Mouse (Mus musculus): Measurements from ENCODE around the gene Paqr5.
A peak's percentile ranks its signal among the peaks of the same experiment; 100 is the strongest.

The Paqr5 gene

GRCm38 (mm10) chr9:62026600-62026999, at the start of gene Paqr5:
Gene Paqr5, minus strand, starts transcription at chr9:62026856.
- peak; percentile 58 to 64 for DNase-seq (ENCODE audit: low spot score in 2 of 2)

DNA sequence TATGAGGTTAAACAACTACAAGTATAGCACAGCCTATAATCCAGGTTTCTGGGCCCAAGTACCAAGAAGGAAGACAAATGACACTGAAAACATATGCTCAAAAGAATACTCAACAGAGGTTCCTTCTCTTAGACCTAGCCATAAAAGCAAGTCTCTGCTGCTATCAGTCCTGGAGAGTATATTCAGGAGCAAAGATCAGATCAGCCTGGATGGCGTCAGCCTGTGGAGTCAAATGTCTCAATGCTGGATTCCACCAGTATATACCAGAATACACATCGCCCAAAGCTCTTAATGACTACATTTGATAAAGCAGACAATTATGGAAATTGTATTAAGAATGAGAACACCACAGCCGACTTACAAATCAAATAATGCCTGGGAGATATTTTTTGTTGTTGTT, 35.6 kb upstream of the Paqr5 start:
- no peak for DNase-seq (ENCODE audit: low spot score in 2 of 2)

GRCm38 (mm10) chr9:62060431-62060830, 33.8 kb upstream of the Paqr5 start:
- DNase-seq (ENCODE audit: low spot score in 2 of 2) = no peak

GRCm38 (mm10) chr9:62059941-62060340, 33.3 kb upstream of the Paqr5 start:
- no peak for DNase-seq (ENCODE audit: low spot score in 2 of 2)

DNA sequence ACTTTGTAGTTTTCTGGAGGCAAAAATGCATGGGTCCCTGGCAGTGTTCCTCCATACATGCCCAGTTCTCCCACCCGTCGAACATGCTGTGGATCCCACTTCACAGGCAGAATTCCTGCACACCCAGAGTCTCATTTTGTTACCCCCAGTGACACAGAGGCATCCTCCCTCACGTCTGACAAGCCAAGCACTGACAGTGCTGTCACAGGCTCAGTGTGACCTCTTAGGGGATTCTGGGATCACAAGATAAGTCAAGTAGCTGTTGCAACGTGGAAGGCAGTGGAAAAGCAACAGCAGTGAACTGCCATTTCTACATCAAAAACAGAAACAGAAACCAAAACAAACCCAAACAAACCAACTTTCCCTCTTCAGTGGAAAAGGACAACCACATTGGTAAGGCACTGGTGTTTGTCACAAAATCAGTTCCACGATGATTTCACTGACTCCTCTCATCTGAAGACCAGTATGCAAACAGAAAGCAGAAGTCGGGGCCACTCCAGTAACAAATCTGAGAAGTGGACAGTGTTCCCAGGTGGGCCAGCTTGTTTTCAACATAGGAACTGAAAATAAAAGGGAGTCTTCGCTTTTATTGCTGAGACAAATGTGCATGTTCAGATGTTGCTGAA, 31.3 kb upstream of the Paqr5 start:
- DNase-seq (ENCODE audit: low spot score in 2 of 2) = no peak

DNA sequence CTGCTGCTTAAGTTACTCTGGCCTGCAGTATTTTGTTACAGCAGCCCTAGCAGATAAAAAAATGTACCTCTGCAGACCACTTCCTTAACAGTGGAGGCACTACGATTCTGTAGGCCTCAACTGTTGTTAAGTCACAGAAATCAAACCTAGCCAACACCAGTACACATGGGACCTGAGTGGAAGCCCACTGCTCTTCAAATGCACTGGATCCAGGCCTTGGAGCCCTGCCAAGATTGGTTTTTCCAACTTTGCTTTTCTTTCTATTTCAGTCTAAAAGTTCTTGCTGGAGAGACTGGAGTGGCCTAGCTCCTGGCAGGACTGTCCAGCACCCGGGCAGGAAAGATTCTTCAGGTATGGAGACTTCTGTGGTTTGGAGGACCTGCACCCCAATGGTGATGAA, 29.6 kb upstream of the Paqr5 start:
- no peak for DNase-seq (ENCODE audit: low spot score in 2 of 2)

DNA sequence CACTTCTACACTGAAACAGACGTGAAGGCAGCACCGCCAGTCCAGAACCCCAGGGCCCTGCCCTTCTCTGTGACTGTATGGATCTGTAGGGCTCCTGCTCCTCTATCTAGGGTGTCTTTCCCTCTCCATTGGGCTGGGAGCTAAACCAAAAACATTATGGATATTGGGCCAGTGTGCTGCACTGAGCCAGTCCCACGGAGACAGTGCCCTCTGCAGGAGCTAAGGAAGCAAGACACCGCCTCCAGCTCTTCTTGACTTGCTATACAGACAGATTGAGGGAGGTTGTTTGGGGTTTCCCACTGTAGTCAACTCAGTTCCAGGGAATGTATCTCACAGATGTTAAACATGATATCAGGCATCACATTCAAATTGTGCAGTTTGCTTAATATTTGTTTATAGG, 24.1 kb upstream of the Paqr5 start:
- DNase-seq (ENCODE audit: low spot score in 2 of 2) = peak in 1 of 2 experiments; percentile 57

GRCm38 (mm10) chr9:62049166-62049565, 22.5 kb upstream of the Paqr5 start:
- peak in 1 of 2 experiments; percentile 55 for DNase-seq (ENCODE audit: low spot score in 2 of 2)

DNA sequence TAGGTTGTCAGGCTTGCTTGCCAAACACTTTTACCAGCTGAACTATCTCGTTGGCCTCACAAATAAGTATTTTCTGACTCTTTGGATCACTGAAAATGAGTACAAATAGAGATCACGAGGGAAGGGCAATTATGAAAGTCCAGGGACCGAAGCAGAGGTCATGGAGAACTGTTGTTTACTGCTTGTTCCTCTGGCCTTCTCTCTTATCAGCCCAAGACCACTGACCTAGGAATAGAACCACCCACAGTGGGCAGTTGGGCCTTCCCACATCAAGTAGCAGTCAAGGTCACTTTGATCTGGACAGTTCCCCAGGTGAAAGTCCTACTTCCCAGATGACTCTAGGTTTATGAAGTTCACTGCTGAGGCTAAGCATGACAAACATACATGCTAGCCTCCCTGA, 15.5 kb upstream of the Paqr5 start:
- no peak for DNase-seq (ENCODE audit: low spot score in 2 of 2)

DNA sequence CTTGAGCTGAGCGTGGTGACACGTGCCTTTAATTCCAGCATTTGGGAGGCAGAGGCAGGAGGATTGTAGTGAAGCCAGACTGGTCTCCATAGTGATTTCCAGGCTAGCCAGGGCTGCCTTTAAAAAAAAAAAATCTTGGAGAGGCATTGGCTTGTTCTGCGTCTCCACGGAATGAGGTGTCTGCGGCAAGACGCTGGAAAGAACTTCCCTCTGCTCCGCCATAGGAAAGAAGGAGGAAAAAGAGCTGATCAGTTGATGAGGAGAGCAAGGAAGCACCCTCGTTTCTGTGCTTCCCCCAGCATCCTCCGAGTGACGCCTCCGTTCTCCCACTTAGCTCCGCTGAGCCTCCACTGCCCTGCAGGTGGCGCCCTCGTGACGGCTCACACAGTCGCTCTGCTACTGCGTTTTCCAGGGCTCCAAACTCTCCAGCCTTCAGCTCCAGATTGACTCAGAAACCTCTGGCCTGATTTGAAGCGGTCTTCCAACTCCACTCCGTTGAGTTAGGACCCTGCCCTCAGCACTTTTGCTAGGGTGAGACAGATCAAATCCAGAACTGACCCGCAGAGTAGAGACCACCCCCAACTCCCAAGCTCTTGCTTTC, 13.5 kb upstream of the Paqr5 start:
- DNase-seq (ENCODE audit: low spot score in 2 of 2) = peak; percentile 71 to 88

GRCm38 (mm10) chr9:62035806-62036205, 9.2 kb upstream of the Paqr5 start:
- DNase-seq (ENCODE audit: low spot score in 2 of 2) = no peak

GRCm38 (mm10) chr9:62032206-62032605, 5.5 kb upstream of the Paqr5 start:
- no peak for DNase-seq (ENCODE audit: low spot score in 2 of 2)

DNA sequence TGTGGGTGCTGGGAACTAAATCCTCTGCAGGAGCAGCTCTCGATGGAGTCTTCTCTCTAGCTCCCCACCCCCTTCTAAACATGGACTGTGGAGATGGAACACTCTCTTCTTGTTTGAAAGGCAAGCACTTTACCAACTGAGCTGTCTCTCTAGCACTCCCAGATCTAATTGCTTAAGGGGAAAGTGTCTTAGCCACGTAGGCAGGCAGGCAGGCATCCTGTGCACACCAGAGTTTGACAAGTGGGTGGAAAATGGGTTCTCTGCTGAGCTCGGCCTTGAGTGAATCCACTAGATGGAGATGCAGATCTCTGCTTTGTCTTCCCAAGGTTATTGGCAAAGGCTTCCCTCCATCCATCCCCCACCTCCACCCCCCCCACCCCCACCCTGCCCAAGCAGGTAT, 1.4 kb upstream of the Paqr5 start:
- DNase-seq (ENCODE audit: low spot score in 2 of 2) = no peak

DNA sequence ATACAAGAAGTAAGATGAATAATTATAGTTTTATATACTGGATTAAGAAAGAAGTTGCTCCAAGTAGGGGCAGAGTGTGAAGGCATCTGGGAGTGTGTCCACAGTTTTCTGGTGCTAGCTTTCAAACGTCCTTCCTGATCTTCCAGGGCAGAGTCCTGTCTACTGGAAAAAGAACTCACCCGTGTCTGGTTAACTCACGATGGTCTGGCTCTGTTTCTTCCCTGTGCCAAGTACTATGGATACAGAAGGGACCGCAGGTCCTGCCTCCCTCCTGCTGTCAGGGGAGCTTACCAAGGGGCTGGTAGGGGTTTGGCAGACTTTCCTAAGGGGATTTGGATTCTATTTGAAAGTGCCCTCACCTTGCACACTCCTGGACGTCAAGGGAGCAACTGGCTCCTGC, 1.6 kb downstream of the Paqr5 start:
- no peak for DNase-seq (ENCODE audit: low spot score in 2 of 2)

DNA sequence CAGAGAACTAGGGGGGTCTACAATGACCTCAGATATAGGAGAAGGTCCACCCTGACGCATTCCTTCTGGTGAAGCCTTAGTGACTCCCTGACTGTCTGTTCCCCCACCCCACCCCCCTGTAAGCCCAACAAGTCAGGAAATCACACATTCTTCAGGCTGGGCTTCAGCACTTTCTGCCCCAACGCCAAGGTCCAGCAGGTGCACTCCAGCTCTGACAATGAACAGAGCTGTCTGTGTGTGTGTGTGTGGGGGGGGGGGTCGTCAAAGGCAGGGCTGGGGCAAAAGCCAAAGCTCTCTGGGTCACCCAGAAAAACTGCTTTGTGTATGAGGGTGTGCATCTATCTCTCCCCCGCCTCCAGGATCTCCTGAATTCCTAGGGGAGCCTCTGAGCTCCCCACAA, 2.8 kb downstream of the Paqr5 start:
- no peak for DNase-seq (ENCODE audit: low spot score in 2 of 2)

DNA sequence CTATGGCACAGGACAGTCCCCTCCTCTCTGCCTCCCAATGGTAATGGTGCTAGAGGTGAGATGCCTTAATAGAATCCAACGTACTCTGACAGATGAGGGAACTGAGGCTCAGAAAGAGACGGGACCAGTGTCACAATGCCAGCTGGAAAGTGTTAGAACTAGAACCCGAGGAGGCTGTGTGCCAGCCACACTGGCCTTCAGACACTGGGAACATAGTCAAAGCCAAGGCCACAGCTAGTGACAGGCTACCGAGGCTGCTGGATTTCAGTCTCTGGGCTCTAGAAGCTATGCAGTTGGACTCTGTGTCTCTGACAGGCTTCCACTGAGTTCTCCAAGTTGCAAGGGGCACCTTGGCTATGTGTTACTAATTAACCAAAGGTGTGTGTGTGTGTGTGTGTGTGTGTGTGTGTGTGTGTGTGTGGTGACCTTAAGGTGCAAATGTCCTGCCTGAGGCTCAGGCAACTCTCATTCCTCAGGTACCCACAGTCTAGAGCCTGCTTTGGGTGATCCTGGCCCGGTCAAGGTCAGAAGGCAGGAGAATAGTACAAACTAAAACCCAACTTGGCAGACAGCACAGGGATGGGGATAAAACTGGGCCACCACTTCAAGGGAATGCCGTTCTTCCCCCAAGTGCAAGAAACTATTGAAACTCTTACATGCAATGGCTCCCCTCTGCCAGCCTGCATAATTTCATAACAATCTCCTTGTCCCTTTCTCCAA, 3.5 kb downstream of the Paqr5 start:
- DNase-seq (ENCODE audit: low spot score in 2 of 2) = no peak

GRCm38 (mm10) chr9:62021583-62022120, 5.0 kb downstream of the Paqr5 start:
- DNase-seq (ENCODE audit: low spot score in 2 of 2) = no peak

DNA sequence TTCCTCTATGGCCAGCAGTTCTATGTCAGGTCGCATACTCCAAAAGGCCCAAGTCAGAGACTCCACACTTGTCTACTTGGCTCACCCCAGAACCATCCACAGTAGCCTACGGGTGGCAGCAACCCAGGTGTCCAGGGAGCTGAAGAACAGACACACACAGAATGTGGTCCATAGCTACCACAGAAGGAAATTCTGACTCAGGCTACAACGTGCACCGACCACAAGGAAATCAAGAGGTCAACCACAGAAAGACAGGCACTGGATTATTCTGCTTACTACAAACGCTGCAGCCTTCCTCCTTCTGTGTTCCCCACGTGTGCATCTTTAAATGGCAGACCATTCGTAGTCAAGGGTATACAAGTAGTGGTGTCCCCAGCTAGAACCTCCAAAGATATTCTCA, 6.4 kb downstream of the Paqr5 start:
- DNase-seq (ENCODE audit: low spot score in 2 of 2) = no peak

DNA sequence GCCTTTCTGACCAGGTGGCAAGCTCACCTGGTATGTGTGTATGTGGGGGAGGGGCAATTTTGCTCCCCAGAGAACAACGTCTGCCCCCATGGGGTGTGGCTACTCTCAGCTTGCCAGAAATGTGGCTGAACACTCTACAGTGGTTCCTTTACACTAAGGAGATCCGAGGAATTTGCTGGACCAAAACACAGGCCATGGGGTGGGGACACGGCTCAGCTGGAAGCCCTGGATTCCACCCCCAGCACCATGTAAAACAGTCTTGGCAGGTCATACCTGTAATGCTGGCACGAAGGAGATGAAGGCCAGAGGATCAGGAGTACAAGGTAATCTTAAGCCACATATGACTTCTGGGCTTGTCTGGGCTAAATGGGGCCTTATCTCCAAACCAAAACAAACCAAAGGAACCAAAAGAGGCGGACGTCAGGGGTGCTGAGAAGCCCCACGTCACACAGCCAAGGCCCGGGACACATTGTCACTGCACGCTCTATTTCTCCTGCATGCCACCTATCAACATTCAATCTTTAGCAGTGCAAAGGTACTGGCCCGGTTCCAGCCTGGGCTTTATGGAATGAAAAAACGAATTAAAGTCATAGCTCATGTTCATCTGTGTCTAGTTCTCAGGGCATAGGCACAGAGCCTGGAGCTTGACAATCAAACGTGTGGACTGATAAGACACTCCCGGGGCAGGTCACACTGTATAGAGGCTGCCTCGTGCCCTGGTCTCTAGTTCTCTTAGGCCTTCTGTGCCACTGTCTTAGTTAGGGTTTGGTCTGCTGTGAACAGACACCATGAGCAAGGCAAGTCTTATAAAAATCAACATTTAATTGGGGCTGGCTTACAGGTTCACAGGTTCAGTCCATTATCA, 8.2 kb downstream of the Paqr5 start:
- DNase-seq (ENCODE audit: low spot score in 2 of 2) = peak in 1 of 2 experiments; percentile 32

DNA sequence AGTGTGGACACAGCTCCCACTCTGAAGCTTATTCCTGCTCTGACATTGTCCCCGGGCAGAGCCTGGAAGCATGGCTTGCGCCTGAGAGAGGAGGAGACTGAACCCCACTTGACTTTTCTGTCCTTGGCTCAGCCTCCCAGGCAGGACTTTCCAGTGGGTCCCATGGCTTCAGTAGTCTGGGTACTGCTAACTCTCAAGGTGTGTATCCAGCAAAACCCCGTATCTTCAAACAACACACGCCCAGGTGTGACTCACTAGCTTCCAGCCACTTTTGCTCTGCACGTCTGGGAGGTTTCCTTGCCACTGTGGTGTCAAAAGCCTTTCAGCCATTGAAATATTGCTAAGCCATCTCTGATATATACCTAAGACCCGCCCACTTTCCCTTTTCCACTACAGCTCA, 9.3 kb downstream of the Paqr5 start:
- no peak for DNase-seq (ENCODE audit: low spot score in 2 of 2)

GRCm38 (mm10) chr9:62015504-62015903, 11.2 kb downstream of the Paqr5 start:
- DNase-seq (ENCODE audit: low spot score in 2 of 2) = no peak
